Mouse (Mus musculus) heart, postnatal 0 days (tissue): ENCODE data around the gene Tjp3. TPM values are rescaled to one million over a fixed set of nuclear protein-coding genes. Genes with fewer than 3 reads are reported as not detected.

Experiments used
- ATAC-seq: fragments of 200-750 bp; cut with Nextera tagmentation; 2 replicates; pipeline ENCODE4 v1.8.0; 2017; ENCODE audit warnings: low read depth, moderate number of reproducible peaks, moderate library complexity; ENCODE audit not compliant: insufficient read depth
- DNase-seq: peaks from one replicate; pipeline ENCODE4 v3.0.0-alpha.2; 2016; ENCODE audit warnings: low spot score
- H3K27ac ChIP-seq: fragments of 300-500 bp; sonication (generic); 2 replicates; pipeline ENCODE4 v1.5.1; 2014; ENCODE audit warnings: low read depth, mild to moderate bottlenecking
- H3K27me3 ChIP-seq: fragments of 300-500 bp; sonication (generic); 2 replicates; pipeline ENCODE4 v1.6.1; 2014; ENCODE audit warnings: low read length, mixed read lengths; ENCODE audit not compliant: control insufficient read depth, insufficient read depth
- H3K36me3 ChIP-seq: fragments of 300-500 bp; sonication (generic); replicated peaks from 2 replicates; pipeline ENCODE4 v1.6.1; 2014; ENCODE audit warnings: low read length, mixed read lengths; ENCODE audit not compliant: control insufficient read depth, insufficient read depth
- H3K4me1 ChIP-seq: fragments of 300-500 bp; sonication (generic); 2 replicates; pipeline ENCODE4 v1.6.1; 2014; ENCODE audit warnings: antibody characterized with exemption; ENCODE audit not compliant: control insufficient read depth, insufficient read depth
- H3K4me2 ChIP-seq: fragments of 300-500 bp; sonication (generic); 2 replicates; pipeline ENCODE4 v1.6.1; 2014; ENCODE audit warnings: low read depth, mild to moderate bottlenecking, low read length, moderate library complexity
- H3K4me3 ChIP-seq: fragments of 300-500 bp; sonication (generic); 2 replicates; pipeline ENCODE4 v1.5.1; 2014; ENCODE audit warnings: low read depth, low read length
- H3K9ac ChIP-seq: fragments of 300-500 bp; sonication (generic); replicated peaks from 2 replicates; pipeline ENCODE4 v1.6.1; 2014; ENCODE audit warnings: low read depth, low read length, mixed read lengths
- H3K9me3 ChIP-seq: fragments of 300-500 bp; sonication (generic); replicated peaks from 2 replicates; pipeline ENCODE4 v1.6.1; 2016; ENCODE audit warnings: low read length; ENCODE audit not compliant: control insufficient read depth
- CTCF ChIP-seq: IDR thresholded peaks from 2 replicates; pipeline ENCODE4 v1.5.1; 2016; ENCODE audit warnings: antibody characterized with exemption, control low read depth, low read depth
- EP300 ChIP-seq: IDR thresholded peaks from 2 replicates; pipeline ENCODE4 v1.6.1; 2016; ENCODE audit warnings: antibody characterized with exemption, low read depth
- WGBS: fragments of 180-500 bp; shearing (Covaris S2); extraction: QIAGEN DNeasy Blood & Tissue Kit; methylation state at CpG from one replicate; pipeline ENCODE4 v1.1.7; 2014; 5-methylcytosine and 5-hydroxymethylcytosine counted together
- polyA plus RNA-seq: library from polyadenylated mRNA; unstranded; fragments of >200 nt; fragmentation: Nextera tagmentation; extraction: Ambion mirVana; gene quantifications from 2 replicates; pipeline ENCODE4 v1.2.1, GENCODE M21; 2015
- total RNA-seq: library from RNA; depleted of rRNA; stranded (reverse); fragments of >200 nt; gene quantifications from 2 replicates; pipeline ENCODE4 v1.2.3, GENCODE M21; 2014; ENCODE audit warnings: low replicate concordance

The Tjp3 gene
- total and polyA plus RNA-seq, 2 experiments from 2014 or later = 0.51 to 2.3 TPM

DNA sequence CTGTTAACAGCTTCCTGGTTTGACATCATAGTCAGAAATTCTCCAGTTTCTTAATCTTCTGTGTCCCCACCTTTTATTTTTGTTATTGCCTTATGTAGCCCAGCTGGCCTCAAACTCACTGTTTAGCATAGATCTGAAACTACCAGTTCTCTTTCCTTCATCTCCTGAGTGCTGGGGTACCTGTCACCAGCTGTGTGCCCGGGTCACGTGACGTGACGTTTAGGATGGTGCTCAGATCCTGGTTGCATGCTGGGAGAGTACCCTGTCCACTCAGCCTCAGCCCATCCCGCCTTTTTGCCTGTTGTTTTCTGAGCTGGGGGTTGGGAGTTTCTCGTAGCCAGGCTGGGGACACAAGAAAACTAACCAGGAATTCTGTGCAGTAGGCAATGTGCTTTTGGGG is 5.9 kb upstream of the Tjp3 start:
- Histone ChIP-seq H3K4me3 (no peak overlapping the region), H3K9ac (0 out of 2 replicates have a peak overlapping the region, but pooled peaks have one; percentile 20), H3K36me3 (no peaks in the 10 kb centered on the region), H3K27me3 (no peaks in the 10 kb centered on the region), H3K27ac (peak overlapping the region; percentile 82), H3K4me2 (peak overlapping the region; percentile 32; the same call in 1 of the 2 replicates), H3K4me1 (peaks cover 62% of the 10 kb centered on the region), H3K9me3 (no peaks in the 10 kb centered on the region)
- ATAC-seq = no peak
- 78% methylated on average over 6 of the region's 6 CpGs for WGBS
- TF ChIP-seq EP300 (no peak), CTCF (no peak)
- no peak for DNase-seq

DNA sequence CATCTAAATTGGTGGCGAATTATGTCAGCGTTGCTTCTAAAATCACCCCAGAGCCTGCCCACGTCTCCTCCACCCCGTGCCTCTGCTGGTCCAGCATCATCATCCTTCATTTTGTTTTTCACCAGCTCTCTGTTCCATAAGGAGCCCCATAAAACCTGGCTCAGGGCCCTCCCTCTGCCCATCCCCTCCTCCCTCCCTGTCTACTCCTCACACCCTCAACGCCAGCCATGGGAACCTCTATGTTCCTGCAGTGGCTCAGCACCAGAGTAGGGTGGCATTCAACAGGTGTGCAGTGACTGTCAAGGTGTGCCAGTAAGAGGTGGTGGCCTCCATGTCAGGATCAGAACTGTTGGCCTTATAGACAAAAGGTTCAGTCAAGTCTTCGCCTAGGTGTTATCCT is 3.8 kb upstream of the Tjp3 start:
- ATAC-seq (no peak), DNase-seq (no peak)
- Histone ChIP-seq H3K9me3 (no peaks in the 10 kb centered on the region), H3K36me3 (no peaks in the 10 kb centered on the region), H3K27ac (no peak overlapping the region), H3K27me3 (peaks cover 8% of the 10 kb centered on the region; the same call in 1 of the 2 replicates), H3K4me2 (no peak overlapping the region), H3K4me1 (peaks cover 47% of the 10 kb centered on the region), H3K4me3 (no peak overlapping the region), H3K9ac (no peak overlapping the region)
- WGBS = 91% methylated on average over 6 of the region's 6 CpGs
- TF ChIP-seq EP300 (no peak), CTCF (no peak)

DNA sequence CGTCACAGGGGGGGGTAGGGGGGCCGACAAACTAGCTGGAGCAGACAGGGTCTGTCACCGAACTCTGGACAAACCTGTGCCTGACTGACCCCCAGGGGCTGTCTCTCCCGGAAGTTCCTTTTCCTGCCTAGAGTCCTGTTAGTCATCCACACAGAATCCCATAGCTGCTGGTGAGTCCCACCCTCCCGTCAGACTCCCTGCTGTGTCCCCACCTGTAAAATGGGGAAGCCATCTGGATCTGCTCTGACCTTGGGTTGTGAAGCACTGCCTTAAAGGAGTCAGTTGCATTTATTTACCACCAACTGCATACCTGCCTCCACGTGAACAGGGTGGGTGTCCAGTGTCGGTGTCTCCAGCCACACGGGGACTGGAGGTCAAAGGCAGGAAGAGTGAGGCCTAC is 3.1 kb upstream of the Tjp3 start:
- peak overlapping the region; percentile 62 for H3K4me3 ChIP-seq
- H3K9me3 ChIP-seq = no peaks in the 10 kb centered on the region
- H3K27me3 ChIP-seq = peaks cover 13% of the 10 kb centered on the region; the same call in 1 of the 2 replicates
- H3K4me2 ChIP-seq = peak overlapping the region; percentile 73
- WGBS = 43% methylated on average over 8 of the region's 8 CpGs
- peak overlapping the region; percentile 60; the same call in 1 of the 2 replicates for H3K9ac ChIP-seq
- DNase-seq (no peak), ATAC-seq (no peak)
- TF ChIP-seq EP300 (no peak), CTCF (no peak)
- H3K36me3 ChIP-seq = no peaks in the 10 kb centered on the region
- H3K27ac ChIP-seq = no peak overlapping the region
- H3K4me1 ChIP-seq = peaks cover 40% of the 10 kb centered on the region

DNA sequence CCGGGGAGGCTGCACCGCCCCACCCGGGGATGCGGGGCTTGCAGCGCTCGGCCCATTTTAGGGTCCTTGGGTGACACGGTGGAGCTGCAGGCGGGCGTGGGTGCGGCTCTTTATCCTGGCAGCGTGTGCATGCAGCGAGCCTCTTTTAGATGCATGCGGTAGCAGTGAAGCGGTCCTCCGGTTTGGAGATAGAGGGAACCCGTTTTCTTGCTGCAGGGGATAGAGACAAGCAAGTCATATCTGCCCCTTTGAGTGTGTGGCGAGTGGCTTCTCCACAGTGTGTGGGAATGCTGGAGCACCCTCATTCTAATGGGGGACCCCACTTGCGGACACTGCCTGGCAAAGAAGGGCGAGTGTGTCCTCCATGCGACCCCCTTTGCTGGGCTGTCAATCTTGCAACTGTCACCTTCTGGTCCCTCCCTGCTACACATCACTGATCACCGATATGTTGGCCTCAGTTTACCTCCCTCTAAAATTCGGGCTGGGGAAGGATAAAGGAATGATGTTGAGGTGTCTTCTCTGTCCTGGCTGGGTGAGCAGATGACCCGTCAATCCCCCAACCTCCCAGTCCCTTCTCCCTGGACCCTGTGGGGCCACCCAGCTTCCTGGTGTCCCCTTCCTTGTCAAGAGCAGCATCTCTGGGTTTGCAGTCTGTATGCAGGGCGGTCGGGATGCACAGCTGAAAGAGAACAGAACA is 2.1 kb upstream of the Tjp3 start:
- no peaks in the 10 kb centered on the region for H3K36me3 ChIP-seq
- no peak for DNase-seq
- ATAC-seq = no peak
- H3K27ac ChIP-seq = peak overlapping the region; percentile 85
- H3K9ac ChIP-seq = peak overlapping the region; percentile 60
- no peak for TF ChIP-seq EP300
- no peak for TF ChIP-seq CTCF
- H3K27me3 ChIP-seq = peaks cover 13% of the 10 kb centered on the region; the same call in 1 of the 2 replicates
- 2% methylated on average over 25 of the region's 25 CpGs for WGBS
- H3K9me3 ChIP-seq = no peaks in the 10 kb centered on the region
- peaks cover 35% of the 10 kb centered on the region for H3K4me1 ChIP-seq
- peak overlapping the region; percentile 73 for H3K4me2 ChIP-seq
- H3K4me3 ChIP-seq = peak overlapping the region; percentile 62

DNA sequence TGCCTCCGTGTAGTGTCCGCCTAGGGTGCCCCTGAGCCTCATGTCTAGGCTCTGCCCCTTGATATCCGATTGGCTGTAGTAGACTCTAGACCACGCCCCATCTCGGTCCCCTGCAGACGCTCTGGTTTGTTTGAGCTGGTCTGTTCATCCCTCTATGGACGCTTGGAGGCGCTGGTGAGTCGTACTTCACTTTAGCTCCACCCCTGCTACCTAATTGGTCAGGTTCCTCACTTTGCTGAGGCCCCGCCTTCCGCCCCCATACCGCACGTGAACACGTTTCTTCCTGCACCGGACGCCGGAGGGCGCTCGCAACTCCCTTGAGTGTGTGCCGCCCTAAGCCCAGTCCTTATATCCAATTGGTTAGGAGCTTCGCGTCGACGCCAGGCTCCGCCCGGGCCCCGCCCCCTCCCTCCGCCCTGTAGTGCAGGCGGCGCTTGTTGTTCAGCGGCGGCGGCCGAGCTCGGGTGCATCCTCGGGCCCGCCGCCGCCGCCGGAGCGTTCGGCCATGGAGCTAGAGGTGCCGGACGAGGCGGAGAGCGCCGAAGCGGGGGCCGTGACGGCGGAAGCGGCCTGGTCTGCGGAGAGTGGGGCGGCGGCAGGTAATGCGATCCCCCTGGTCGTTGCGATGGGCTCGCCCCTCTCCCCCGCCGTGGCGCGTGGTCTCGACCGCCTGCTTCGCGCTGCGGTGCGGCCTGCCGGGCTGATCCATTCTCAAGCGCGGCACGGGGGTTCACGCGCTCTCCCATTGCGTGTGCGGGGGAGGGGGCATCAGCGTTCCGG is 1.4 kb upstream of the Tjp3 start, which contains the start of gene Pip5k1c:
Gene Pip5k1c (plus strand): TSS at position 410 of the 780 bp plus-strand sequence.
- peak; percentile 94 for ATAC-seq
- H3K27me3 ChIP-seq = peaks cover 13% of the 10 kb centered on the region; the same call in 1 of the 2 replicates

More for the DNA sequence above, 1.4 kb upstream of the Tjp3 start, which contains the start of gene Pip5k1c:
- Histone ChIP-seq H3K27ac (peak within 1 kb of the TSS; percentile 85), H3K9ac (peak within 1 kb of the TSS; percentile 60), H3K9me3 (no peaks in the 10 kb centered on the region), H3K4me3 (peak within 1 kb of the TSS; percentile 62), H3K4me2 (peak within 1 kb of the TSS; percentile 73), H3K36me3 (no peaks in the 10 kb centered on the region), H3K4me1 (peaks cover 28% of the 10 kb centered on the region)
- peak; percentile 100 for DNase-seq
- WGBS = under 1% methylated on average over 64 of the region's 80 CpGs
- TF ChIP-seq EP300 = peak; percentile 93; the same call in 1 of the 2 replicates
- TF ChIP-seq CTCF = peak; percentile 91
